Mouse (Mus musculus) MEL (cell line): ENCODE measurements at regions not wholly inside any gene's neighbourhood (a gene's known extent, or its start where the extent isn't known, plus 50 kb on each side); places are given as distances from the start of the nearest gene placed in this dataset.

Experiments
- DNase-seq: peaks from one replicate; pipeline ENCODE4 v3.0.0; 2011; ENCODE audit warnings: low read depth, low spot score
- H3K27ac ChIP-seq: 2 replicates; pipeline ENCODE4 v1.5.1; 2012; ENCODE audit warnings: low read depth, mild to moderate bottlenecking, control low read depth, low read length, moderate library complexity; ENCODE audit not compliant: control insufficient read depth
- H3K27me3 ChIP-seq, 2 experiments: fragments of 150-350 bp in 1 of 2; sonication (generic) in 1 of 2; 2 replicates each; pipeline ENCODE4 v1.6.1; 2012; ENCODE audit warnings: low read length in 2 of 2, mild to moderate bottlenecking in 2 of 2, improper control_type of control experiment in 1 of 2, moderate library complexity in 1 of 2; ENCODE audit not compliant: insufficient read depth in 2 of 2, control insufficient read depth in 1 of 2
- H3K36me3 ChIP-seq, 2 experiments: 2 replicates each; pipeline ENCODE4 v1.6.1; 2012 to 2014; ENCODE audit warnings: low read length in 2 of 2, improper control_type of control experiment in 1 of 2, inconsistent platforms in 1 of 2, mild to moderate bottlenecking in 1 of 2; ENCODE audit not compliant: insufficient read depth in 2 of 2, control insufficient read depth in 1 of 2
- H3K4me1 ChIP-seq, 2 experiments: fragments of 150-350 bp in 1 of 2; sonication (generic) in 1 of 2; 2 replicates each; pipeline ENCODE4 v1.6.1; 2012; ENCODE audit warnings: low read length in 2 of 2, improper control_type of control experiment in 1 of 2, mild to moderate bottlenecking in 1 of 2; ENCODE audit not compliant: insufficient read depth in 2 of 2, control insufficient read depth in 1 of 2
- H3K4me3 ChIP-seq, 2 experiments: fragments of 150-350 bp in 1 of 2; sonication (generic) in 1 of 2; 2 replicates each; pipeline ENCODE4 v1.5.1; 2012; ENCODE audit warnings: low read depth in 2 of 2, low read length in 2 of 2, mild to moderate bottlenecking in 2 of 2, moderate library complexity in 2 of 2, control low read depth in 1 of 2, improper control_type of control experiment in 1 of 2; ENCODE audit not compliant: control insufficient read depth in 1 of 2, insufficient read depth in 1 of 2
- H3K79me2 ChIP-seq: 2 replicates; pipeline ENCODE4 v1.6.1; 2012; ENCODE audit warnings: mild to moderate bottlenecking, low read length, moderate library complexity; ENCODE audit not compliant: control insufficient read depth, poor library complexity, insufficient read depth
- H3K9ac ChIP-seq: 2 replicates; pipeline ENCODE4 v1.6.1; 2012; ENCODE audit warnings: low read depth, mild to moderate bottlenecking, control low read depth, low read length, moderate library complexity; ENCODE audit not compliant: control insufficient read depth, poor library complexity, severe bottlenecking
- H3K9me3 ChIP-seq: fragments of 150-350 bp; sonication (generic); replicated peaks from 2 replicates; pipeline ENCODE4 v1.6.1; 2012; ENCODE audit warnings: mild to moderate bottlenecking, low read length, improper control_type of control experiment, moderate library complexity; ENCODE audit not compliant: insufficient read depth
- ETS1 ChIP-seq: IDR thresholded peaks from 2 replicates; pipeline ENCODE4 v1.6.1; 2012; ENCODE audit warnings: low read depth, mild to moderate bottlenecking, inconsistent platforms, low read length, improper control_type of control experiment, moderate library complexity
- GABPA ChIP-seq: IDR thresholded peaks from 2 replicates; pipeline ENCODE4 v1.6.1; 2012; ENCODE audit warnings: low read depth, mild to moderate bottlenecking, inconsistent platforms, low read length, improper control_type of control experiment, moderate library complexity
- GATA1 ChIP-seq: IDR thresholded peaks from 2 replicates; pipeline ENCODE4 v1.6.1; 2011; ENCODE audit warnings: low read depth, low read length, improper control_type of control experiment
- HCFC1 ChIP-seq: IDR thresholded peaks from 2 replicates; pipeline ENCODE4 v1.6.1; 2012; ENCODE audit warnings: low read depth, mild to moderate bottlenecking, inconsistent platforms, low read length, improper control_type of control experiment, moderate library complexity
- MAX ChIP-seq: IDR thresholded peaks from 2 replicates; pipeline ENCODE4 v1.6.1; 2011; ENCODE audit warnings: low read length, improper control_type of control experiment
- MAZ ChIP-seq: IDR thresholded peaks from 2 replicates; pipeline ENCODE4 v1.6.1; 2012; ENCODE audit warnings: low read depth, mild to moderate bottlenecking, inconsistent platforms, low read length, improper control_type of control experiment
- NRF1 ChIP-seq: IDR thresholded peaks from 2 replicates; pipeline ENCODE4 v1.6.1; 2014; ENCODE audit warnings: low read depth, mild to moderate bottlenecking, inconsistent platforms, low read length, improper control_type of control experiment, moderate library complexity; ENCODE audit not compliant: poor library complexity, insufficient read depth, severe bottlenecking
- POLR2A ChIP-seq, 2 experiments: IDR thresholded peaks; 2 replicates each; pipeline ENCODE4 v1.6.1; 2011 to 2012; ENCODE audit warnings: low read length in 2 of 2, mild to moderate bottlenecking in 2 of 2, control low read depth in 1 of 2, improper control_type of control experiment in 1 of 2, low read depth in 1 of 2, moderate library complexity in 1 of 2; ENCODE audit not compliant: control insufficient read depth in 1 of 2, insufficient read depth in 1 of 2, poor library complexity in 1 of 2
- POLR2AphosphoS2 ChIP-seq: IDR thresholded peaks from 2 replicates; pipeline ENCODE4 v1.6.1; 2011; ENCODE audit warnings: low read length, improper control_type of control experiment
- POLR2AphosphoS5 ChIP-seq: IDR thresholded peaks from 2 replicates; pipeline ENCODE4 v1.6.1; 2012; ENCODE audit warnings: low read depth, borderline replicate concordance, mild to moderate bottlenecking, inconsistent platforms, low read length, moderate library complexity, mixed read lengths
- SIN3A ChIP-seq: IDR thresholded peaks from 2 replicates; pipeline ENCODE4 v1.6.1; 2012; ENCODE audit warnings: low read length, improper control_type of control experiment, inconsistent platforms
- TAL1 ChIP-seq: IDR thresholded peaks from 2 replicates; pipeline ENCODE4 v1.6.1; 2012; ENCODE audit warnings: mild to moderate bottlenecking, inconsistent platforms, low read length, moderate library complexity, mixed read lengths
- TBP ChIP-seq: IDR thresholded peaks from 2 replicates; pipeline ENCODE4 v1.8.0; 2011; ENCODE audit warnings: low read depth, low read length, improper control_type of control experiment
- ZMIZ1 ChIP-seq: IDR thresholded peaks from 2 replicates; pipeline ENCODE4 v1.6.1; 2012; ENCODE audit warnings: low read depth, mild to moderate bottlenecking, inconsistent platforms, low read length, improper control_type of control experiment, moderate library complexity
- ZNF384 ChIP-seq: IDR thresholded peaks from 2 replicates; pipeline ENCODE4 v1.6.1; 2012; ENCODE audit warnings: low read depth, mild to moderate bottlenecking, inconsistent platforms, low read length, improper control_type of control experiment

DNA sequence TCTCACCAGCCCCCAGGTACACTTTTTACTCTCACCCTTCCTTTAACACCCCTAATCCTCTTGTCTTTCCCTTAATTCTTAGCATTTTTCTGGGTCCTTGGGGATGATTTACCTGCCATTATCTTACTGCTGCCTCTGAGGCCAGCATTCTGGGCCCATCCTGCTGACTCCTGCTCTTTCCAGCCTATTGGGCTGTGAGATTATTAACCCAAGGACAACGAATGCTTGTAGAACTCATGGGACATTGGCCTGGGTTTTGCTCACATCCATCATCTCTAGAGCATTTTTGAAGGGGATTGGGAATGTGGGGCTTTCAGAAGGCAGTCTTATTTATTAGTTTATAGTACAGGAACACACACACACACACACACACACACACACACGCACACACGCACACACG, 134.5 kb upstream of the Max start:
- Histone ChIP-seq H3K9me3 (no peaks in the 10 kb centered on the region), H3K9ac (no peak overlapping the region), H3K27me3 (no peaks in the 10 kb centered on the region), H3K4me3 (no peak overlapping the region), H3K79me2 (no peaks in the 10 kb centered on the region), H3K27ac (peak overlapping the region; percentile 36), H3K4me1 (peaks cover 52 to 71% of the 10 kb centered on the region in 2 experiments), H3K36me3 (peaks cover 0 to 89% of the 10 kb centered on the region in 2 experiments; a peak in 2 of 4 replicates)
- TF ChIP-seq ZMIZ1 (no peak), POLR2AphosphoS5 (no peak), NRF1 (no peak), HCFC1 (no peak)
- no peak for DNase-seq

DNA sequence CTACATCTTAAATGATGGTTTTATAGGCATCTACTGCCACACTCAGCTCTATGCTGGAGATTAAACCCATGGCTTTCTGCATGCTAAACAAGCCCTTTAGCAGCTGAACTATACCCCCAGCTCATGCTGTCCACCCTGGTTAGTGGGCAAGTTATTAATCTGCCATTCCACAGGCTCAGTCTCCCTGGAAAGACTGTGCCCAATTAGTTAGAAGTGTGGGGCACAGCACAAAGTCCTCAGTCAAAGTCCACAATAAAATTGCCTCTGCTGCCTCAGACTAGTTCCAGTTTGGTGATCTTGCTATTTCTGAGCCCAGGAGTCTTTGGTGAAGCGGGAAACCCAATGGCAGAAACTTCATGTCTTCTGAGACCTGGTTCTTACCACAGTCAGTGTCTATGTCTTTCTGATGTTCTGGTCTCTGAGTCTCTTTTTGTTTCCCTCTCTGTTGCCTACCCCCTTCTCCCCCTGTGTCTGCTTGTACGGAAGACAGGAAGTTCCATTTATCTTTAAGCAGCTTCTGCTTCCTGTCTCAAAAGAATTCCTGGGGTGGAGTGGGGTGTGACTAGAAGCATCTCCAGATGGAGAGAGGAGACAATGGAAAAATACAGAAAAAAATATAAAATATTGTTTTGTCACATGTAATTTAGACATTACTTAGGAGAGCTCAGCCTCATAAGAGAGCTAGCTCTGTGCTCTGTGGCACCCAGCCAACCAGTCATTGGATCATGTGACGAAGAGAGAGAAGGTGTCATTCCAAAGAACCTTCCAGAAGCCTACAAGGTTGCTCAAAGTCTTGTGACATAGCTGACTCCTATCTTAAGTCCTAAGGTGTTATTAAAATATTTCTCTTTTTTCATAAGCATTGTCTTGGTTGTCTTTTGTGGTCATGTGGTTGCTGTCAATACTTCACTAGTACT, 133.3 kb upstream of the Max start:
- no peaks in the 10 kb centered on the region for H3K9me3 ChIP-seq
- peak overlapping the region; percentile 91 for H3K27ac ChIP-seq
- H3K9ac ChIP-seq = peak overlapping the region; percentile 55
- H3K27me3 ChIP-seq = no peaks in the 10 kb centered on the region
- peak; percentile 93 for DNase-seq
- peak overlapping the region in 1 of 2 experiments; percentile 6; a peak in 1 of 4 replicates for H3K4me3 ChIP-seq
- peaks cover 0 to 91% of the 10 kb centered on the region in 2 experiments; a peak in 2 of 4 replicates for H3K36me3 ChIP-seq
- peaks cover 58 to 70% of the 10 kb centered on the region in 2 experiments for H3K4me1 ChIP-seq
- H3K79me2 ChIP-seq = no peaks in the 10 kb centered on the region
- TF ChIP-seq GATA1 (peak; percentile 95), POLR2AphosphoS2 (no peak), POLR2A (IDR thresholded peaks at IDR 0.05; ENCODE audit: control insufficient read depth in 1 of 2, insufficient read depth in 1 of 2, low read depth in 1 of 2, low read length in 2 of 2, poor library complexity in 1 of 2) (peak in 1 of 2 experiments; percentile 65; a peak in 2 of 4 replicates), MAZ (no peak), SIN3A (no peak), ZMIZ1 (no peak), GABPA (no peak), ZNF384 (no peak), TAL1 (peak; percentile 97), HCFC1 (no peak), MAX (no peak), TBP (peak; percentile 82), ETS1 (no peak)
- TF ChIP-seq, all 39 proteins: peak for 4
